Mouse (Mus musculus) kidney, adult 2 months (tissue): ENCODE measurements at regions not wholly inside any gene's neighbourhood (a gene's known extent, or its start where the extent isn't known, plus 50 kb on each side); places are given as distances from the start of the nearest gene placed in this dataset.

ENCODE experiments used
- DNase-seq: peaks from one replicate; pipeline ENCODE4 v3.0.0; 2021
- H3K27ac ChIP-seq: fragments of 200-500 bp; 2 replicates; pipeline ENCODE4 v1.5.1; 2012; ENCODE audit warnings: low read depth, low read length, control low read depth, inconsistent platforms; ENCODE audit not compliant: insufficient read depth
- H3K27me3 ChIP-seq: fragments of 200-500 bp; replicated peaks from 2 replicates; pipeline ENCODE4 v1.6.1; 2012; ENCODE audit warnings: mild to moderate bottlenecking, moderate library complexity, low read length, inconsistent platforms; ENCODE audit not compliant: control insufficient read depth, insufficient read depth
- H3K36me3 ChIP-seq: fragments of 200-500 bp; 2 replicates; pipeline ENCODE4 v1.6.1; 2012; ENCODE audit warnings: mild to moderate bottlenecking, moderate library complexity, low read length, inconsistent platforms; ENCODE audit not compliant: control insufficient read depth, insufficient read depth
- H3K4me1 ChIP-seq: fragments of 200-500 bp; 2 replicates; pipeline ENCODE4 v1.6.1; 2011; ENCODE audit warnings: low read length; ENCODE audit not compliant: control insufficient read depth, insufficient read depth
- H3K4me3 ChIP-seq: fragments of 200-500 bp; 2 replicates; pipeline ENCODE4 v1.5.1; 2011; ENCODE audit warnings: mild to moderate bottlenecking, low read depth, low read length, control low read depth; ENCODE audit not compliant: insufficient read depth
- CTCF ChIP-seq: fragments of 200-500 bp; conservative IDR thresholded peaks from 2 replicates; pipeline ENCODE4 v1.5.1; 2011; ENCODE audit warnings: low read depth, mild to moderate bottlenecking, control low read depth, low read length, moderate library complexity, mixed read lengths; ENCODE audit not compliant: insufficient read depth, insufficient read length
- POLR2A ChIP-seq: fragments of 200-500 bp; IDR thresholded peaks from one replicate; pipeline ENCODE4 v1.6.1; 2011; ENCODE audit warnings: low read depth, low read length, control low read depth
- WGBS: fragments of 180-500 bp; shearing (Covaris S2); methylation state at CpG from one replicate; pipeline ENCODE4 v1.1.7; 2018; 5-methylcytosine and 5-hydroxymethylcytosine counted together

DNA sequence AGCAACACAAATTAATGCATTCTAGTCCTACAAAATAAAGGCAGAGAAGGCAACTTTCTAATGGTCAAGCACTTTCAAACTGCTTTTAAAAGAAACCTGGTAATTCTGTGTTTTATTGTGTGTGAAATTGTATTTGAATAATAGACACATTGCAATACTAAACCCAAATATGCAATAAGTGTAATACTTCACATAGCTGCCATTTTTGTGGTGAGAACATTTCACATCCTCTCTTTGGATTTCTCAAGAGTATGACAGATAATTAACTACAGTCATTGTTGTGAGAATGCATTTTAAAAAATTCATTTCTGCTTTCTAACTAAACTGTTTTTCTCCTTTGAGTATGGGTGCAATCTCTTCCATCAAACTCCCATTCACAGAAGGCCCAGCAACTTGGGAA lies 256.4 kb downstream of the Sema3d start:
- DNase-seq: no peak
- no peak overlapping the region for H3K4me3 ChIP-seq
- H3K4me1 ChIP-seq: no peaks in the 10 kb centered on the region
- H3K27me3 ChIP-seq: no peaks in the 10 kb centered on the region
- no peaks in the 10 kb centered on the region for H3K36me3 ChIP-seq
- H3K27ac ChIP-seq: no peak overlapping the region
- no peak for TF ChIP-seq POLR2A
- TF ChIP-seq CTCF: no peak

GRCm38 (mm10) chr5:12646269-12646668 lies 263.1 kb downstream of the Sema3d start:
- Histone ChIP-seq H3K4me1 (no peaks in the 10 kb centered on the region), H3K27me3 (no peaks in the 10 kb centered on the region), H3K4me3 (no peak overlapping the region), H3K36me3 (no peaks in the 10 kb centered on the region), H3K27ac (no peak overlapping the region)
- DNase-seq: no peak
- TF ChIP-seq POLR2A: no peak
- no peak for TF ChIP-seq CTCF
- WGBS: 51% methylated on average over 2 of the region's 2 CpGs

- TF ChIP-seq POLR2A: no peak
- TF ChIP-seq CTCF: no peak
- no peaks in the 10 kb centered on the region for H3K27me3 ChIP-seq
- WGBS: 22% methylated on average over 2 of the region's 2 CpGs
- H3K4me1 ChIP-seq: no peaks in the 10 kb centered on the region
- H3K36me3 ChIP-seq: no peaks in the 10 kb centered on the region
- no peak overlapping the region for H3K4me3 ChIP-seq
- H3K27ac ChIP-seq: no peak overlapping the region
- peak; percentile 45 for DNase-seq
Observed at GRCm38 (mm10) chr5:12673666-12674065, 290.5 kb downstream of the Sema3d start.

DNA sequence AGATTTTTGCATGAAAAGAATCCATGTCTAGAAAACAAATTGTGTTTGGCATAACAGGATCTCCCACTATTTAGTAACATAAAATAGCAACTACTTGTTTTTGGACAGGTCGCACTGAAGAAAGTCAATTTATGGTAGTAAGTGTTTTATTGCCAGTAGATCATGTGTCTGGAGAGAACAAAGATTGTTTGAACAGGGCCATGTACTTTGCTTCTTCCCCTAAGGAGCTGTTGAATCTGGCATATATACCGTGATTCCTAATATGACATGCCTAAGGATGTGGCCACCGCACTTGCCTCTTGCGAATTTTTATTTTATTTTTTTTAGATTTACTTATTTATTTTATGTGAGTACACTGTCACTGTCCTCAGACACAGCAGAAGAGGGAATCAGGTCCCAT lies 290.9 kb downstream of the Sema3d start:
- no peaks in the 10 kb centered on the region for H3K4me1 ChIP-seq
- H3K27ac ChIP-seq: no peak overlapping the region
- H3K36me3 ChIP-seq: no peaks in the 10 kb centered on the region
- DNase-seq: no peak
- TF ChIP-seq CTCF (no peak), POLR2A (no peak)
- WGBS: 57% methylated on average over 4 of the region's 4 CpGs
- no peaks in the 10 kb centered on the region for H3K27me3 ChIP-seq
- no peak overlapping the region for H3K4me3 ChIP-seq

GRCm38 (mm10) chr5:12676712-12677111 lies 293.5 kb downstream of the Sema3d start:
- Histone ChIP-seq H3K4me1 (no peaks in the 10 kb centered on the region), H3K36me3 (no peaks in the 10 kb centered on the region), H3K27me3 (no peaks in the 10 kb centered on the region), H3K4me3 (no peak overlapping the region), H3K27ac (no peak overlapping the region)
- 34% methylated on average over 3 of the region's 3 CpGs for WGBS
- TF ChIP-seq CTCF (no peak), POLR2A (no peak)
- DNase-seq: no peak

GRCm38 (mm10) chr5:12714894-12715293 lies 331.7 kb downstream of the Sema3d start:
- Histone ChIP-seq H3K4me1 (no peaks in the 10 kb centered on the region), H3K27me3 (no peaks in the 10 kb centered on the region), H3K36me3 (no peaks in the 10 kb centered on the region), H3K4me3 (no peak overlapping the region), H3K27ac (no peak overlapping the region)
- TF ChIP-seq POLR2A (no peak), CTCF (no peak)
- DNase-seq: no peak
- 88% methylated on average over 3 of the region's 3 CpGs for WGBS

DNA sequence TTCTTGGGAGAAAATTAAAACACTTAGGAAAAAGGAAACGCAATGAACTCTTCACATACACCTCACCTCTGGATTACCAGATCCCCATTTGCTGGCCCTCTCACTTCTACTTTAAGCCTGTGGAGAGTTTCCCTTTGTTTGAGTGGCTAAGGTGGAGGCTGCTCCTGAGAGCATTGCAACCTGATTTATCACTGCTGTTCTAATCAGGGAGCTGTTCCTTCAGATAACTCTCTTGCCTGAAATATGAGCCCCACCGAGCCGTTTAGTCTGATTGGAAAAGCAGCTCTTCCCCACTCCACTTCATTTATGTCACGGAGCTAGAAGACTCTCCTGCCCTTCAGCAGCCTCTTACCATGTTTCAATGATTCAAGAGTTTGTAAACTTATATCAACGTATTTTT lies 368.3 kb downstream of the Sema3d start:
- no peaks in the 10 kb centered on the region for H3K4me1 ChIP-seq
- DNase-seq: no peak
- no peaks in the 10 kb centered on the region for H3K27me3 ChIP-seq
- no peak overlapping the region for H3K27ac ChIP-seq
- no peak overlapping the region for H3K4me3 ChIP-seq
- no peaks in the 10 kb centered on the region for H3K36me3 ChIP-seq
- 16% methylated on average over 5 of the region's 5 CpGs for WGBS
- no peak for TF ChIP-seq POLR2A
- TF ChIP-seq CTCF: no peak

- Histone ChIP-seq H3K27ac (no peak overlapping the region), H3K4me1 (no peaks in the 10 kb centered on the region), H3K4me3 (no peak overlapping the region), H3K36me3 (no peaks in the 10 kb centered on the region), H3K27me3 (no peaks in the 10 kb centered on the region; the same call in 1 of the 2 replicates)
- no peak for TF ChIP-seq CTCF
- TF ChIP-seq POLR2A: no peak
- DNase-seq: no peak
Observed at GRCm38 (mm10) chr5:12759634-12760033, 365.6 kb upstream of the Sema3a start.
